Mouse (Mus musculus): ENCODE results near the gene Ccdc32. TPM values are rescaled to one million over a fixed set of nuclear protein-coding genes. Genes with fewer than 3 reads are reported as not detected.
A peak's percentile ranks its signal among the peaks of the same experiment; 100 is the strongest.

Gene Ccdc32
- polyA plus RNA-seq (2012; rRNA removed), result 20.9 and 23.0 TPM in 2 replicates

DNA sequence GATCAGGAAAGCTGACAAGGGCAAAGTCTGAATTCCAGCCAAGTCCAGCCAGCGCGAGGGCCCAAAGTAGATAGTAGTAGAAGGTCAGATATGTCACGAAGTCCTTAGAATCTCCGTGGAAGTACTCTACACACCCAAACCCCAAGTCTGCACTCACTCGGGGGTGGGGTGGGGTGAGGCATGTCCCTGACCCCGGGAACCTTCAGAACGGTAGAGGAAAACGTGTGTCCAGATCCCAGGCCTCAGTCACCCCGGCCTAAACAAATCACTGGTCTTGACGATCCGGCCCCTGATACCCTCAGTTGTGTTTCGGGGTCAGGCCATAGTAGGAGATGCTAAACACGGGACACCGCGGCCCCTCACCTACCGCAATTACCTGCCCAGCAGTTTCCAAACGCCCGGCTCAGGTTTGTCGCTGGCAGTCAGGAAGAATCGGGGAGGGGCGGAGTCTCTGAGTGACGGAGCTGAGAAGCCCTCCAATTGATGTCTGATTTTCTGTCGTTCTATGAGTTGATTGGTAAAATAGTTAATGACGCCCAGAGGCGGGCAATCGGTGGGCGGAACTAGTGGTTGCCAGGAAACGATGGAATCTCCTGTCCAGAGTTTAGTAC is at the start of gene Ccdc32:
Gene Ccdc32, minus strand, starts transcription at position 453 of the 611 bp plus-strand sequence.
- DNase-seq (ENCODE audit: low read depth), result peak; percentile 97
- TF ChIP-seq POLR2A (IDR thresholded peaks at IDR 0.05; ENCODE audit: borderline replicate concordance, extremely low read depth, insufficient read depth, insufficient read length, poor library complexity, severe bottlenecking), result no peak
- TF ChIP-seq CTCF (IDR thresholded peaks at IDR 0.05; ENCODE audit: borderline replicate concordance, extremely low read depth, insufficient read depth, insufficient read length), result no peak

- TF ChIP-seq CTCF (IDR thresholded peaks at IDR 0.05; ENCODE audit: borderline replicate concordance, extremely low read depth, insufficient read depth, insufficient read length), result no peak
- no peak for TF ChIP-seq POLR2A (IDR thresholded peaks at IDR 0.05; ENCODE audit: borderline replicate concordance, extremely low read depth, insufficient read depth, insufficient read length, poor library complexity, severe bottlenecking)
- no peak for DNase-seq (ENCODE audit: low read depth)
These were observed 43.2 kb upstream of the Ccdc32 start for GRCm38 (mm10) chr2:119072397-119072796.

GRCm38 (mm10) chr2:119060139-119060538 is 30.9 kb upstream of the Ccdc32 start:
- no peak for DNase-seq (ENCODE audit: low read depth)
- TF ChIP-seq CTCF (IDR thresholded peaks at IDR 0.05; ENCODE audit: borderline replicate concordance, extremely low read depth, insufficient read depth, insufficient read length) (no peak), POLR2A (IDR thresholded peaks at IDR 0.05; ENCODE audit: borderline replicate concordance, extremely low read depth, insufficient read depth, insufficient read length, poor library complexity, severe bottlenecking) (no peak)

DNA sequence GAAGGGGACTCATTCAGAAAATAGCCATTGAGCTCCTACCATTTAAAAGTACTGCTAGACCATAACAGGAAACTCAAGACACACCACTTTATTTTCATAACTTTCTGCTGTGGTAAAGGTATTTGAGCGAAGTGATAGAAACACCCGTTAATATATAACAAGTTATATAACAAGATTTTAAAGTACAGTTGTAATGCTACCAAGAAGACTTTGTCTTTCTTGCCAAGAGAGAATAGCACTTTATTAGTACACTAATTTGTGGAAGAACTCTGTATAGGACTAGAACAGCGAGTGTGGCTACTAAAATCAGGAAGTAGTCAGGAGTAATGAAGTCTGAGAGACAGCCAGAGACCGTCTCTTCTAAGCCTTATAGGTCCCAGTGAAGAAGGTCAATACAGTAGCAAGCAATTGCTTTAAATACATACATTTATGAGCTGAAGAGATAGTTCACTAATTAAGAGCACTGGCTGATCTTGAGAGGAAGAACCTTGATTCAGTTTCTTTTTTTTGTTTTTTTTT is 21.0 kb upstream of the Ccdc32 start:
- TF ChIP-seq POLR2A (IDR thresholded peaks at IDR 0.05; ENCODE audit: borderline replicate concordance, extremely low read depth, insufficient read depth, insufficient read length, poor library complexity, severe bottlenecking), result no peak
- TF ChIP-seq CTCF (IDR thresholded peaks at IDR 0.05; ENCODE audit: borderline replicate concordance, extremely low read depth, insufficient read depth, insufficient read length), result no peak
- DNase-seq (ENCODE audit: low read depth), result no peak

DNA sequence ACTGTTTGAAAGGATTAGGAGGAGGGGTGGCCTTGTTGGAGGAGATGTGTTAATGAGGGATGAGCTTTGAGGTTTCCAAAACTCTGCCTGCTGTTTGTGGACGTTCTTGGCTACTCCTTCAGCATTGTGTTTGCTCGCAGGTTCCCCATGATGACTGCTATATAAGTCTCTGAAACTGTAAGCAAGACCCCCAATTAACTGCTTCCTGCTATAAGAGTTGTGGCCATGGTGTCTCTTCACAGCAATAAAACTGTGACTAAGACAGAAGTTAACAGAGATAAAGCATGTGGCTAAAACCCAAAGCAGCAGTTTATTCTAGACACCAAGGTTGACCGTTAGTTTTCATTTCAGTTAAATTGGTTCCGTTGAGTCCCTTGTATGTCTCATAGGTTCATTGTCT is 18.7 kb upstream of the Ccdc32 start:
- peak; percentile 17 for DNase-seq (ENCODE audit: low read depth)
- TF ChIP-seq CTCF (IDR thresholded peaks at IDR 0.05; ENCODE audit: borderline replicate concordance, extremely low read depth, insufficient read depth, insufficient read length) (no peak), POLR2A (IDR thresholded peaks at IDR 0.05; ENCODE audit: borderline replicate concordance, extremely low read depth, insufficient read depth, insufficient read length, poor library complexity, severe bottlenecking) (no peak)

DNA sequence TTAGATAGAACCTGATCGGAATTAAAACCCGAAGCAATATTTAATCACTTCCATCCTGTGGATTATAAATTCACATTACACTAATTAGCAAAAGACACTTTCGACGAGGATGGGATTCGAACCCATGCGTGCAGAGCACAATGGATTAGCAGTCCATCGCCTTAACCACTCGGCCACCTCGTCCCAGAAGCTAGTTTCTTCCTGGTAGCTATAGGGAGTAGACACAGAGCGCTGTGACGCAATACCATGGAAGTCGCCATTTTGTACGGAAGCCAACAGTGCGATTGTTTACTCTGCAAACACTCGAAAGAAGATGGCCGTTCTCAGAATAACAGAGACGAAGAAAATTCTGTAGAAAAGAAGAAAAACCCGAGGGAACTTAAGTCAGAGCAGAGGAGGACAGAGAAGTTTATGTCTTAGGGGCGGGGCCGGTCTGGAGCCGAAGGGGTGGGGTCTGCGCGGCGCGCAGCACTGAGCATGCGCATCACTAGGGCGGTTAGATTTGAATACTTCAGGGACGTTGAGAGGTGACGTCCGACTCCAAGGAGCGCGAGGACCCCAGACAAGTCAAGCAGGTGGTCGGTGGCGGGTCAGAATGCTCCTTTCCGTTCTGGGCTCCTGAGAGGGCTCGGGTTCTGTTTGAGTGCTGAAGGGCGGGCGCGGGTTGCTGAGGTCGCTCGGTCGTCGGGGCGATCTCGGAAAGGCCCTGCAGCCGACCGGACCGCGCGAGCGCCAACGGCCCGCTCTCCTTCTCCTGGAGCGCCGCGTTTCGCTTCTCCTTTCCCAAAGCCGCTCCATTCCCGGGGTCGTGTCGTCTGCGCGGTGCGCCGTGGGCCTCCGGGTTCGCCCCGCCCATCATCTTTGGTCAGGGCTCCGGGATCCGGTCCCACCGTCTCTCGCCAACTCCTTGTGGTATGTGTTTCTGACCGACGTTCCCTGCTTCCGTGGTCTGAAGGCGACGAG is 17.7 kb upstream of the Ccdc32 start, which contains the start of gene Knl1:
Gene Knl1, plus strand, starts transcription at position 471 of the 963 bp plus-strand sequence.
- peak; percentile 98 for DNase-seq (ENCODE audit: low read depth)
- TF ChIP-seq CTCF (IDR thresholded peaks at IDR 0.05; ENCODE audit: borderline replicate concordance, extremely low read depth, insufficient read depth, insufficient read length) (no peak), POLR2A (IDR thresholded peaks at IDR 0.05; ENCODE audit: borderline replicate concordance, extremely low read depth, insufficient read depth, insufficient read length, poor library complexity, severe bottlenecking) (peak; percentile 27; the same call in 1 of the 2 replicates)

DNA sequence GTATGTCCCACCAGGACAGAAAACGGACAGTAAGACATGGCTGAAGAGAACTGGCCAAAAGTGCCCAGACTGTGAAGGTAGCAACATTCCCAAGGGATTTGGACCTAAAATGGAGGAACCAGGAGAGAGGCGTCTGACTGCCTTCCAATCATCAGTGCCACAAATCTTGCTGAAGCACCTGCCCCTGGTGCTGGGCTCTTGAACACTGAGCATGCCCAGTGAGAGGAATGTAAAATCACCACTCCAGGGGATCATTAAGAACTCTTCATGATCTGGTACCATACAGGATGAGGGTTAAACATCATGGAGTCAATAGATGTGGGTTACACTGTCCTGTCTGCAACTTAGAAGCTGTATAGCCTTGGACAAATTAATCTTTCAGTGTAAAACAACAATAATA is 16.0 kb upstream of the Ccdc32 start:
- TF ChIP-seq CTCF (IDR thresholded peaks at IDR 0.05; ENCODE audit: borderline replicate concordance, extremely low read depth, insufficient read depth, insufficient read length) (no peak), POLR2A (IDR thresholded peaks at IDR 0.05; ENCODE audit: borderline replicate concordance, extremely low read depth, insufficient read depth, insufficient read length, poor library complexity, severe bottlenecking) (no peak)
- no peak for DNase-seq (ENCODE audit: low read depth)

GRCm38 (mm10) chr2:119040882-119041281 is 11.7 kb upstream of the Ccdc32 start:
- DNase-seq (ENCODE audit: low read depth), result peak; percentile 61
- TF ChIP-seq POLR2A (IDR thresholded peaks at IDR 0.05; ENCODE audit: borderline replicate concordance, extremely low read depth, insufficient read depth, insufficient read length, poor library complexity, severe bottlenecking) (no peak), CTCF (IDR thresholded peaks at IDR 0.05; ENCODE audit: borderline replicate concordance, extremely low read depth, insufficient read depth, insufficient read length) (peak; percentile 43; the same call in 1 of the 2 replicates)

DNA sequence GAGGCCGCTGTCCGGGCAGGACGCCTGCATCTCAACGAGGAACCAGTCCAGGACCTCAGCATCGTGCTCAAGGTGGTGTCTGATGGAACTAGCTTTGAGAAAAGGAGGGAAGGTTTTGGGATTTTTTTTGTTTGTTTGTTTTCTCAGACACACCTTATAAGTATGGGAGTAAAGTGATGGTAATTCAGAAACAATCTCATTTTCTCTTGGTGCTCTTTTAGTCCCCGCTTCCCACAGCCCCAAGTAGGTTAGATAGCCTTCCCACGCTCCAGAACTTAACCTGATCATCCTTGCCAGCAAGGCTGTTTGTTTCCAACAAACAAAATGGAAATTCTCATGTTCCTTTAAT is 6.2 kb upstream of the Ccdc32 start:
- DNase-seq (ENCODE audit: low read depth), result no peak
- TF ChIP-seq POLR2A (IDR thresholded peaks at IDR 0.05; ENCODE audit: borderline replicate concordance, extremely low read depth, insufficient read depth, insufficient read length, poor library complexity, severe bottlenecking) (no peak), CTCF (IDR thresholded peaks at IDR 0.05; ENCODE audit: borderline replicate concordance, extremely low read depth, insufficient read depth, insufficient read length) (no peak)

GRCm38 (mm10) chr2:119034656-119035396 is 5.6 kb upstream of the Ccdc32 start, which contains the start of gene Rpusd2:
TSS of gene Rpusd2 (plus strand) at chr2:119034790.
- TF ChIP-seq CTCF (IDR thresholded peaks at IDR 0.05; ENCODE audit: borderline replicate concordance, extremely low read depth, insufficient read depth, insufficient read length) (no peak), POLR2A (IDR thresholded peaks at IDR 0.05; ENCODE audit: borderline replicate concordance, extremely low read depth, insufficient read depth, insufficient read length, poor library complexity, severe bottlenecking) (peak; percentile 32; the same call in 1 of the 2 replicates)
- DNase-seq (ENCODE audit: low read depth), result peak; percentile 99

All from brain, embryonic 14.5 days (tissue).